Mouse (Mus musculus): ENCODE results near the gene Ndufa8. TPM values are rescaled to one million over a fixed set of nuclear protein-coding genes. Genes with fewer than 3 reads are reported as not detected.

Ndufa8 gene
- polyA plus RNA-seq (2015; fragmentation: Nextera tagmentation; extraction: Ambion mirVana): 160 and 161 TPM in 2 replicates

GRCm38 (mm10) chr2:36048748-36049566, at the start of gene Ndufa8, which contains the start of gene Morn5:
Ndufa8 (minus strand) TSS chr2:36049406.
Morn5 (plus strand) TSS chr2:36049458.

Other genes with a start within 250 kb of the Ndufa8 start
- gene Ttll11, start 69.5 kb downstream of the Ndufa8 start, polyA plus RNA-seq (2015; fragmentation: Nextera tagmentation; extraction: Ambion mirVana): 0.37 and 0.62 TPM in 2 replicates
- gene Morn5, start 52 bp upstream of the Ndufa8 start, polyA plus RNA-seq (2015; fragmentation: Nextera tagmentation; extraction: Ambion mirVana): 0.18 TPM in 1 of 2 replicates, not detected in the other
- gene Lhx6, start 56.0 kb upstream of the Ndufa8 start, polyA plus RNA-seq (2015; fragmentation: Nextera tagmentation; extraction: Ambion mirVana): 0.22 and 0.40 TPM in 2 replicates
- 15.6 and 16.4 TPM in 2 replicates for gene Mrrf, start 87.0 kb upstream of the Ndufa8 start, polyA plus RNA-seq (2015; fragmentation: Nextera tagmentation; extraction: Ambion mirVana)
- gene Rbm18, start 87.4 kb upstream of the Ndufa8 start, polyA plus RNA-seq (2015; fragmentation: Nextera tagmentation; extraction: Ambion mirVana): 29.6 and 30.8 TPM in 2 replicates
- gene Ptgs1, start 181.0 kb upstream of the Ndufa8 start, polyA plus RNA-seq (2015; fragmentation: Nextera tagmentation; extraction: Ambion mirVana): 22.1 and 33.1 TPM in 2 replicates

Data from spleen, postnatal 0 days (tissue).